Mouse (Mus musculus) bone marrow, adult 2 months (tissue): Measurements from ENCODE around the gene Dnajc5. TPM values are rescaled to one million over a fixed set of nuclear protein-coding genes. Genes with fewer than 3 reads are reported as not detected.

ENCODE experiments used
- H3K27ac ChIP-seq: fragments of 200-500 bp; 2 replicates; pipeline ENCODE4 v1.5.1; 2012; ENCODE audit warnings: low read depth, mild to moderate bottlenecking, control low read depth, inconsistent platforms, low read length; ENCODE audit not compliant: control insufficient read depth, poor library complexity, insufficient read depth
- H3K4me1 ChIP-seq: fragments of 200-500 bp; 2 replicates; pipeline ENCODE4 v1.6.1; 2011; ENCODE audit warnings: low read length; ENCODE audit not compliant: control insufficient read depth, insufficient read depth
- H3K4me3 ChIP-seq: fragments of 200-500 bp; replicated peaks from 2 replicates; pipeline ENCODE3; 2011; ENCODE audit warnings: mild to moderate bottlenecking, low read depth, low read length, control low read depth; ENCODE audit not compliant: control insufficient read depth
- CTCF ChIP-seq: fragments of 200-500 bp; IDR thresholded peaks from 2 replicates; pipeline ENCODE4 v1.5.1; 2011; ENCODE audit warnings: low read length, control low read depth; ENCODE audit not compliant: control insufficient read depth, insufficient read depth
- POLR2A ChIP-seq: fragments of 200-500 bp; IDR thresholded peaks from 2 replicates; pipeline ENCODE4 v1.6.1; 2011; ENCODE audit warnings: low read depth, mild to moderate bottlenecking, control low read depth, low read length, borderline replicate concordance; ENCODE audit not compliant: control insufficient read depth
- WGBS: fragments of 180-500 bp; shearing (Covaris S2); methylation state at CpG from one replicate; pipeline ENCODE4 v1.1.7; 2018; 5-methylcytosine and 5-hydroxymethylcytosine counted together
- polyA plus RNA-seq: library from polyadenylated mRNA; stranded (reverse); fragments of >200 nt; gene quantifications from 2 replicates; pipeline ENCODE4 v1.2.4, GENCODE M21; 2011; ENCODE audit warnings: low replicate concordance; ENCODE audit not compliant: missing spikeins, insufficient read depth, insufficient read length

Dnajc5 gene
- polyA plus RNA-seq, 1 experiment = 43.8 TPM

- H3K4me1 ChIP-seq = peaks cover 1% of the 10 kb centered on the region; the same call in 1 of the 2 replicates
- no peak overlapping the region for H3K4me3 ChIP-seq
- TF ChIP-seq POLR2A (no peak), CTCF (no peak)
- no peak overlapping the region for H3K27ac ChIP-seq
- WGBS = 93% methylated on average over 15 of the region's 15 CpGs
Observed at GRCm38 (mm10) chr2:181572921-181573920, 52.9 kb downstream of the Dnajc5 start.

- peaks cover 1% of the 10 kb centered on the region; the same call in 1 of the 2 replicates for H3K4me1 ChIP-seq
- no peak overlapping the region for H3K27ac ChIP-seq
- WGBS = 81% methylated on average over 9 of the region's 9 CpGs
- TF ChIP-seq CTCF (no peak), POLR2A (no peak)
- no peak overlapping the region for H3K4me3 ChIP-seq
Observed at GRCm38 (mm10) chr2:181573961-181574360, 53.7 kb downstream of the Dnajc5 start.

- H3K4me3 ChIP-seq = no peak overlapping the region
- peaks cover 1% of the 10 kb centered on the region; the same call in 1 of the 2 replicates for H3K4me1 ChIP-seq
- no peak for TF ChIP-seq CTCF
- no peak for TF ChIP-seq POLR2A
- 92% methylated on average over 7 of the region's 7 CpGs for WGBS
- no peak overlapping the region for H3K27ac ChIP-seq
Observed at GRCm38 (mm10) chr2:181574921-181575545, 54.7 kb downstream of the Dnajc5 start.

- no peak for TF ChIP-seq POLR2A
- Histone ChIP-seq H3K4me3 (no peak overlapping the region), H3K27ac (no peak overlapping the region), H3K4me1 (peaks cover 1% of the 10 kb centered on the region; the same call in 1 of the 2 replicates)
- WGBS = 71% methylated on average over 2 of the region's 2 CpGs
Observed at GRCm38 (mm10) chr2:181576613-181577012, 56.3 kb downstream of the Dnajc5 start.

GRCm38 (mm10) chr2:181577126-181577525, 56.8 kb downstream of the Dnajc5 start:
- TF ChIP-seq POLR2A = no peak
- TF ChIP-seq CTCF = no peak
- Histone ChIP-seq H3K4me3 (no peak overlapping the region), H3K27ac (no peak overlapping the region), H3K4me1 (peaks cover 1% of the 10 kb centered on the region; the same call in 1 of the 2 replicates)
- WGBS = 73% methylated on average over 2 of the region's 2 CpGs

- 65% methylated on average over 7 of the region's 7 CpGs for WGBS
- Histone ChIP-seq H3K4me3 (no peak overlapping the region), H3K4me1 (peaks cover 1% of the 10 kb centered on the region; the same call in 1 of the 2 replicates), H3K27ac (no peak overlapping the region)
- TF ChIP-seq CTCF (no peak), POLR2A (no peak)
Observed at GRCm38 (mm10) chr2:181577981-181578581, 57.8 kb downstream of the Dnajc5 start.

- H3K4me3 ChIP-seq = no peak overlapping the region
- no peak for TF ChIP-seq POLR2A
- TF ChIP-seq CTCF = no peak
- peaks cover 1% of the 10 kb centered on the region; the same call in 1 of the 2 replicates for H3K4me1 ChIP-seq
- WGBS = 74% methylated on average over 5 of the region's 5 CpGs
- H3K27ac ChIP-seq = no peak overlapping the region
Observed at GRCm38 (mm10) chr2:181578790-181579618, 58.7 kb downstream of the Dnajc5 start.
